Mouse (Mus musculus) hindbrain, embryonic 13.5 days (tissue): ENCODE measurements around the gene Epm2aip1. TPM values are rescaled to one million over a fixed set of nuclear protein-coding genes. Genes with fewer than 3 reads are reported as not detected.

Experiments
- ATAC-seq: fragments of 200-750 bp; cut with Nextera tagmentation; 2 replicates; pipeline ENCODE4 v1.8.0; 2017; ENCODE audit warnings: moderate TSS enrichment; ENCODE audit not compliant: low FRiP score
- H3K27ac ChIP-seq: fragments of 300-500 bp; sonication (generic); 2 replicates; pipeline ENCODE4 v1.5.1; 2015; ENCODE audit warnings: inconsistent platforms, mild to moderate bottlenecking, moderate library complexity
- H3K27me3 ChIP-seq: fragments of 300-500 bp; sonication (generic); 2 replicates; pipeline ENCODE4 v1.6.1; 2015; ENCODE audit warnings: mild to moderate bottlenecking, inconsistent platforms
- H3K36me3 ChIP-seq: fragments of 300-500 bp; sonication (generic); 2 replicates; pipeline ENCODE4 v1.6.1; 2015; ENCODE audit warnings: mild to moderate bottlenecking, inconsistent platforms
- H3K4me1 ChIP-seq: fragments of 300-500 bp; sonication (generic); replicated peaks from 2 replicates; pipeline ENCODE4 v1.6.1; 2015; ENCODE audit warnings: inconsistent platforms
- H3K4me2 ChIP-seq: fragments of 300-500 bp; sonication (generic); 2 replicates; pipeline ENCODE4 v1.6.1; 2015; ENCODE audit warnings: inconsistent platforms, mild to moderate bottlenecking, moderate library complexity
- H3K4me3 ChIP-seq: fragments of 300-500 bp; sonication (generic); 2 replicates; pipeline ENCODE4 v1.5.1; 2015; ENCODE audit warnings: mild to moderate bottlenecking, inconsistent platforms
- H3K9ac ChIP-seq: fragments of 300-500 bp; sonication (generic); 2 replicates; pipeline ENCODE4 v1.6.1; 2015; ENCODE audit warnings: mild to moderate bottlenecking, inconsistent platforms
- H3K9me3 ChIP-seq: fragments of 300-500 bp; sonication (generic); 2 replicates; pipeline ENCODE4 v1.6.1; 2016; ENCODE audit warnings: inconsistent platforms
- WGBS: fragments of 180-500 bp; shearing (Covaris S2); methylation state at CpG from one replicate; pipeline ENCODE4 v1.1.7; 2015; 5-methylcytosine and 5-hydroxymethylcytosine counted together
- polyA plus RNA-seq: library from polyadenylated mRNA; unstranded; fragments of >200 nt; fragmentation: Nextera tagmentation; extraction: Ambion mirVana; gene quantifications from 2 replicates; pipeline ENCODE4 v1.2.1, GENCODE M21; 2015

Gene Epm2aip1
- polyA plus RNA-seq, 1 experiment from 2014 or later: 46.2 TPM

- peaks cover 18% of the 10 kb centered on the region for H3K4me1 ChIP-seq
- no peak overlapping the region for H3K9ac ChIP-seq
- 98% methylated on average over 2 of the region's 2 CpGs for WGBS
- H3K4me3 ChIP-seq: no peak overlapping the region
- no peak overlapping the region for H3K27ac ChIP-seq
- no peak overlapping the region for H3K4me2 ChIP-seq
- H3K9me3 ChIP-seq: no peaks in the 10 kb centered on the region
- ATAC-seq: no peak
- peaks cover 27% of the 10 kb centered on the region for H3K36me3 ChIP-seq
- no peaks in the 10 kb centered on the region for H3K27me3 ChIP-seq
These were observed 3.7 kb upstream of the Epm2aip1 start for GRCm38 (mm10) chr9:111267998-111268397.

GRCm38 (mm10) chr9:111270606-111271005 is 1.1 kb upstream of the Epm2aip1 start:
- H3K4me1 ChIP-seq: peaks cover 41% of the 10 kb centered on the region
- H3K9me3 ChIP-seq: no peaks in the 10 kb centered on the region
- peak overlapping the region; percentile 93 for H3K4me3 ChIP-seq
- no peak for ATAC-seq
- peaks cover 19% of the 10 kb centered on the region for H3K36me3 ChIP-seq
- no peaks in the 10 kb centered on the region for H3K27me3 ChIP-seq
- peak overlapping the region; percentile 95 for H3K27ac ChIP-seq
- peak overlapping the region; percentile 82 for H3K9ac ChIP-seq
- H3K4me2 ChIP-seq: peak overlapping the region; percentile 61
- WGBS: 7% methylated on average over 5 of the region's 5 CpGs

GRCm38 (mm10) chr9:111271056-111271433 is 684 bp upstream of the Epm2aip1 start:
- H3K27ac ChIP-seq: peak overlapping the region; percentile 95
- peak overlapping the region; percentile 93 for H3K4me3 ChIP-seq
- H3K36me3 ChIP-seq: peaks cover 19% of the 10 kb centered on the region
- peak; percentile 88 for ATAC-seq
- H3K9ac ChIP-seq: peak overlapping the region; percentile 82
- 0% methylated on average over 31 of the region's 32 CpGs for WGBS
- H3K9me3 ChIP-seq: no peaks in the 10 kb centered on the region
- H3K27me3 ChIP-seq: no peaks in the 10 kb centered on the region
- H3K4me2 ChIP-seq: peak overlapping the region; percentile 61
- H3K4me1 ChIP-seq: peaks cover 45% of the 10 kb centered on the region

- 14% methylated on average over 19 of the region's 19 CpGs for WGBS
- no peaks in the 10 kb centered on the region for H3K9me3 ChIP-seq
- H3K36me3 ChIP-seq: peaks cover 18% of the 10 kb centered on the region
- peaks cover 54% of the 10 kb centered on the region for H3K4me1 ChIP-seq
- no peak for ATAC-seq
- peak overlapping the region; percentile 96 for H3K9ac ChIP-seq
- peak overlapping the region; percentile 98 for H3K4me2 ChIP-seq
- peak overlapping the region; percentile 97 for H3K27ac ChIP-seq
- H3K4me3 ChIP-seq: peak overlapping the region; percentile 93
- no peaks in the 10 kb centered on the region for H3K27me3 ChIP-seq
These were observed 627 bp downstream of the Epm2aip1 start for GRCm38 (mm10) chr9:111272356-111272755.

GRCm38 (mm10) chr9:111272996-111273785 is 1.5 kb downstream of the Epm2aip1 start:
- H3K9me3 ChIP-seq: no peaks in the 10 kb centered on the region
- WGBS: 76% methylated on average over 15 of the region's 15 CpGs
- no peak overlapping the region for H3K27ac ChIP-seq
- peak overlapping the region; percentile 93 for H3K4me3 ChIP-seq
- peak overlapping the region; percentile 96 for H3K9ac ChIP-seq
- no peak for ATAC-seq
- H3K27me3 ChIP-seq: no peaks in the 10 kb centered on the region
- peaks cover 57% of the 10 kb centered on the region for H3K4me1 ChIP-seq
- H3K4me2 ChIP-seq: peak overlapping the region; percentile 98
- H3K36me3 ChIP-seq: peaks cover 25% of the 10 kb centered on the region

- Histone ChIP-seq H3K27me3 (no peaks in the 10 kb centered on the region), H3K4me3 (peak overlapping the region; percentile 93), H3K27ac (no peak overlapping the region), H3K36me3 (peaks cover 32% of the 10 kb centered on the region), H3K9me3 (no peaks in the 10 kb centered on the region), H3K4me1 (peaks cover 60% of the 10 kb centered on the region), H3K9ac (no peak overlapping the region), H3K4me2 (peak overlapping the region; percentile 98)
- no peak for ATAC-seq
- 95% methylated on average over 1 of the region's 1 CpGs for WGBS
These were observed 2.2 kb downstream of the Epm2aip1 start for GRCm38 (mm10) chr9:111273958-111274357.

- no peak overlapping the region for H3K27ac ChIP-seq
These were observed 3.4 kb downstream of the Epm2aip1 start for GRCm38 (mm10) chr9:111275156-111275555.

GRCm38 (mm10) chr9:111285061-111285460 is 13.3 kb downstream of the Epm2aip1 start:
- 28% methylated on average over 3 of the region's 3 CpGs for WGBS
- Histone ChIP-seq H3K4me3 (no peak overlapping the region), H3K4me2 (no peak overlapping the region), H3K9me3 (no peaks in the 10 kb centered on the region), H3K27ac (0 out of 2 replicates have a peak overlapping the region, but pooled peaks have one; percentile 3), H3K9ac (no peak overlapping the region), H3K27me3 (no peaks in the 10 kb centered on the region), H3K36me3 (no peaks in the 10 kb centered on the region), H3K4me1 (peaks cover 16% of the 10 kb centered on the region)
- ATAC-seq: no peak

More at GRCm38 (mm10) chr9:111275156-111275555, 3.4 kb downstream of the Epm2aip1 start:
- no peaks in the 10 kb centered on the region for H3K9me3 ChIP-seq
- peaks cover 55% of the 10 kb centered on the region for H3K4me1 ChIP-seq
- H3K4me2 ChIP-seq: peak overlapping the region; percentile 98
- H3K4me3 ChIP-seq: peak overlapping the region; percentile 23
- no peak for ATAC-seq
- WGBS: 70% methylated on average over 1 of the region's 1 CpGs
- H3K9ac ChIP-seq: peak overlapping the region; percentile 49
- no peaks in the 10 kb centered on the region for H3K27me3 ChIP-seq
- H3K36me3 ChIP-seq: peaks cover 38% of the 10 kb centered on the region

GRCm38 (mm10) chr9:111285676-111286075 is 13.9 kb downstream of the Epm2aip1 start:
- no peak for ATAC-seq
- WGBS: 11% methylated on average over 5 of the region's 5 CpGs
- Histone ChIP-seq H3K36me3 (no peaks in the 10 kb centered on the region), H3K9me3 (no peaks in the 10 kb centered on the region), H3K4me3 (no peak overlapping the region), H3K4me2 (no peak overlapping the region), H3K4me1 (peaks cover 20% of the 10 kb centered on the region), H3K9ac (peak overlapping the region; percentile 59), H3K27me3 (no peaks in the 10 kb centered on the region), H3K27ac (peak overlapping the region; percentile 58)

GRCm38 (mm10) chr9:111286468-111286867 is 14.7 kb downstream of the Epm2aip1 start:
- Histone ChIP-seq H3K4me3 (no peak overlapping the region), H3K36me3 (no peaks in the 10 kb centered on the region), H3K27me3 (no peaks in the 10 kb centered on the region), H3K27ac (no peak overlapping the region), H3K4me2 (no peak overlapping the region), H3K9me3 (no peaks in the 10 kb centered on the region), H3K4me1 (peaks cover 21% of the 10 kb centered on the region), H3K9ac (no peak overlapping the region)
- no peak for ATAC-seq
- WGBS: 85% methylated on average over 2 of the region's 2 CpGs

- no peak overlapping the region for H3K4me3 ChIP-seq
- 96% methylated on average over 4 of the region's 4 CpGs for WGBS
These were observed 16.2 kb downstream of the Epm2aip1 start for GRCm38 (mm10) chr9:111287956-111288355.

GRCm38 (mm10) chr9:111289294-111289831 is 17.6 kb downstream of the Epm2aip1 start:
- 60% methylated on average over 9 of the region's 9 CpGs for WGBS
- no peak for ATAC-seq
- Histone ChIP-seq H3K27ac (no peak overlapping the region), H3K9ac (no peak overlapping the region), H3K4me3 (no peak overlapping the region), H3K27me3 (no peaks in the 10 kb centered on the region), H3K4me2 (no peak overlapping the region), H3K9me3 (no peaks in the 10 kb centered on the region), H3K4me1 (peaks cover 21% of the 10 kb centered on the region), H3K36me3 (no peaks in the 10 kb centered on the region)

More at GRCm38 (mm10) chr9:111287956-111288355, 16.2 kb downstream of the Epm2aip1 start:
- no peak overlapping the region for H3K4me2 ChIP-seq
- H3K9me3 ChIP-seq: no peaks in the 10 kb centered on the region
- H3K36me3 ChIP-seq: no peaks in the 10 kb centered on the region
- H3K27ac ChIP-seq: no peak overlapping the region
- no peak overlapping the region for H3K9ac ChIP-seq
- ATAC-seq: no peak
- H3K27me3 ChIP-seq: no peaks in the 10 kb centered on the region
- H3K4me1 ChIP-seq: peaks cover 21% of the 10 kb centered on the region
